Comparison of ENCODE assay signal across 7 mouse cellular contexts in genomic region chr19:36554046-36554784, GRCm38 (mm10). TPM values are rescaled to one million over a fixed set of nuclear protein-coding genes. Genes with fewer than 3 reads are reported as not detected.
DNase-seq lines count a peak whose midpoint lies in the region; ATAC-seq and TF ChIP-seq lines count a peak whose summit lies in the region.

Gene Hectd2 (plus strand): TSS chr19:36554639.

- no peak for TF ChIP-seq CTCF in hindbrain, postnatal 0 days (IDR thresholded peaks at IDR 0.05; ENCODE audit: low read depth)

- peak within 1 kb of the TSS; percentile 93 for H3K4me3 ChIP-seq in hindbrain, postnatal 0 days (ENCODE audit: low read length)

- intact Hi-C loops in left cerebral cortex, postnatal 25 days (cut with DNase I) = loop anchor here (1.0 to 5.0 kb wide), 2 partner anchors 83 to 278 kb away; partner anchors contain the start of gene Tnks2

- WGBS in hindbrain, postnatal 0 days = under 1% methylated on average over 87 of the region's 92 CpGs

- ATAC-seq in activated CD4-positive, CD25-positive, alpha-beta regulatory T cell, adult 4 months = peak; percentile 42
- peak; percentile 93 for ATAC-seq in hindbrain, postnatal 0 days
- peak; percentile 45 for ATAC-seq in megakaryocyte-erythroid progenitor cell, adult 5-6 weeks (replicated peaks; ENCODE audit: low FRiP score, low TSS enrichment, poor library complexity, severe bottlenecking)

- peak within 1 kb of the TSS; percentile 96 for H3K4me2 ChIP-seq in hindbrain, postnatal 0 days (ENCODE audit: low read depth, low read length)

- H3K27me3 ChIP-seq in hindbrain, postnatal 0 days (ENCODE audit: insufficient read depth, low read length) = no peaks in the 10 kb centered on the region

- peak within 1 kb of the TSS; percentile 74 for H3K9ac ChIP-seq in hindbrain, postnatal 0 days (replicated peaks; ENCODE audit: low read length)

- no peaks in the 10 kb centered on the region; the same call in 1 of the 2 replicates for H3K4me1 ChIP-seq in hindbrain, postnatal 0 days (ENCODE audit: insufficient read depth, low read length)

- peak; percentile 61 to 70 for DNase-seq in cerebellum, postnatal 4 days (ENCODE audit: low spot score in 2 of 2)
- DNase-seq in gastrocnemius, adult 8-10 months (ENCODE audit: low spot score in 2 of 2) = peak; percentile 38 to 45
- DNase-seq in hindbrain, postnatal 0 days (ENCODE audit: low spot score) = peak; percentile 89
- peak in 1 of 2 experiments; percentile 54 for DNase-seq in left cerebral cortex, postnatal 25 days (ENCODE audit: low spot score in 2 of 2)
- DNase-seq in right cerebral cortex, postnatal 25 days = peak; percentile 65

- H3K36me3 ChIP-seq in hindbrain, postnatal 0 days (ENCODE audit: insufficient read depth, low read length) = no peaks in the 10 kb centered on the region

- H3K9me3 ChIP-seq in hindbrain, postnatal 0 days (ENCODE audit: low read length) = no peaks in the 10 kb centered on the region

- peak within 1 kb of the TSS; percentile 94 for H3K27ac ChIP-seq in hindbrain, postnatal 0 days

RNA-seq across cellular contexts. Expression of gene Hectd2, which starts in this region (rescaled TPM):
- polyA plus RNA-seq in activated CD4-positive, CD25-positive, alpha-beta regulatory T cell, adult 4 months (2017; shearing (Covaris generic)) = 1 to 10 TPM in 1 of 2 experiments, under 1 TPM in 1; 0.63 to 1.5 TPM
- 1 to 10 TPM; 5.0 to 7.8 (median 6.0) TPM for total RNA-seq in gastrocnemius, adult 8-10 months (2022)
- 14.0 and 20.7 TPM in 2 replicates for total RNA-seq in hindbrain, postnatal 0 days (2014; rRNA removed)
- 6.7 and 7.7 TPM in 2 replicates for polyA plus RNA-seq in hindbrain, postnatal 0 days (2015; fragmentation: Nextera tagmentation; extraction: Ambion mirVana)
- total RNA-seq in left cerebral cortex, postnatal 25 days (2021) = 10 to 100 TPM; 21.9 to 25.4 TPM
- 1.8 and 7.6 TPM in 2 replicates for total RNA-seq in megakaryocyte-erythroid progenitor cell, adult 5-6 weeks (2014; fragmentation: Nextera tagmentation)
- total RNA-seq in megakaryocyte-erythroid progenitor cell, adult 5-6 weeks (2017) = 1.6 and 1.8 TPM in 2 replicates

Comparison
In these comparisons a context has a peak if more than half of its experiments do, and no peak if none do; other contexts are left out.
1. ATAC-seq: peak in every context shown above with its lines; median percentile 93 in hindbrain, postnatal 0 days; 45 in megakaryocyte-erythroid progenitor cell, adult 5-6 weeks; 42 in activated CD4-positive, CD25-positive, alpha-beta regulatory T cell, adult 4 months.